Mouse (Mus musculus): ENCODE measurements at regions not wholly inside any gene's neighbourhood (a gene's known extent, or its start where the extent isn't known, plus 50 kb on each side); places are given as distances from the start of the nearest gene placed in this dataset.

- DNase-seq (ENCODE audit: low read depth in 1 of 2, low spot score in 2 of 2): no peak
Measured at GRCm38 (mm10) chr13:60011092-60011491, 166.1 kb downstream of the Gas1 start.

GRCm38 (mm10) chr13:60007593-60007992 is 169.6 kb downstream of the Gas1 start:
- DNase-seq (ENCODE audit: low read depth in 1 of 2, low spot score in 2 of 2): no peak

- DNase-seq (ENCODE audit: low read depth in 1 of 2, low spot score in 2 of 2): no peak
Measured at GRCm38 (mm10) chr13:60007031-60007430, 170.1 kb downstream of the Gas1 start.

GRCm38 (mm10) chr13:60004611-60005010 is 172.6 kb downstream of the Gas1 start:
- DNase-seq (ENCODE audit: low read depth in 1 of 2, low spot score in 2 of 2): no peak

DNA sequence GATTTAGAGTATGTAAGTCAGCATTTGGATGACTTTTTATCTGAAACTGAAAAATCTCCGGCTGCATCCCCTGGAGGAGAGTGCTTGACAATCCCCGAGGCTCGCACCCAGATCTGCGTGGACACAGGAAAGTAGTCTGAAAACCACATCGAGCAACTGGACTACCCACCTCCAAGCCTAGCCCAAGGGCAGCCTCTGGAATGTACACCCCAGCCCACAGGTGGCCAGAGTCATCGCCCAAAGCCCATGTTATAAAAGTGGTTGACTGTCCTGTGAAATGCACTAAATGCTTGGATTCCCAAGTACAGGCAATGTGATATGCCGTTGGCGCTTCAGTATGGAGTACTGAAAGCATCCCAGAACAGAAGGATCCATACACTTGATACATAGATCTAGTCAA is 175.1 kb downstream of the Gas1 start:
- DNase-seq (ENCODE audit: low read depth in 1 of 2, low spot score in 2 of 2): no peak

DNA sequence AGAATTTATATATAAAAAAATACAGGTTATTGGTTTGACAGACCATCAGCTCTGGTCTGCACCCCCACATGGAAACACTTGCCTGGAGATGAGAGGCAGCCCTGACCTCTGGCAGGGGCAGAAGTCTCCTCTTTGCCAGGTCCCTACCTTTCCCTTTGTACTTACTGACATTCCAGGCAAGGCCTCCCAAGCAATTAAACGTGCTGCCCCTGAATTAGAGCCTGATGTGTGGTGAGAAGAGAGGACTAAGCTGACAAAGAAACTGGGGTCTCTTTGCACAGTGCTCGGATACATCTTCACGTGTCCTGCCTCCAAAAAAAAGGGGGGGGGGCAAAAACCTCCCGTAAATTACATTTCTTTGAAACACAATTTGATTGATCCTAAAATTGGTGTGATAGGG is 175.5 kb downstream of the Gas1 start:
- DNase-seq (ENCODE audit: low read depth in 1 of 2, low spot score in 2 of 2): no peak

DNA sequence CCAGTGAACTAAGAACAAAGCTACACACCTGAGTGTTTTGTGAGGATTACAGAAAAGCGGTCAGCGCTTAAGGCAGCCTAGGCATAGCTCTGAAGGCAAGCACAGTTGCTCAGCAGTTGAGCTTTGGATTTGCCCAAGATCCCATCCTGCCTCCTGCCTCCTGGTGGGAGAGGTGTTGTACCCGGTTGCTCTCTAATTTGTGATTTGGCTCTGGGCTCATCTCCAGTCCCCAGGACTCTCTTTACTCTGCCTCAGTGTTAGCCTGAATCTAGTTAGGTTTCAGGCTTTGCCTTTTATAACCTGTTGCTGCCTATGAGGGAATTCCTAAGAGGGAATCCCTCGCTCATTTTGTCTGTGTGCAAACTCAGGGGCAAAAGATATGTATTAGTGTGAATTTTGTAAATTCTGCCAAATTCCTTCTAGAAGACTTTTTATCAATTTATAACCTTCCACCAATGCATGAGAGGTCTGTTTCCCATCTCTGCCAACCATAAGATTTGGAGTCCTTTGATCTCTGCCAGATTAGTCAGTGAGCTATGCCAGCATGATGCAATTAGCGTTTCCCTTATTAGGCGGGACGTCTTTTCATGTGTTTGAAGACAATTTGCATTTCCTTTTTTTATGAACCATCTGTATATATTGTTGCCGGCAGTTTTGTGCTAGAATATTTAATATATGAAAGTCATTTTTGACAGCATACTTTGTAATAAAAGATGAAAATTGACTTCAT is 176.4 kb downstream of the Gas1 start:
- no peak for DNase-seq (ENCODE audit: low read depth in 1 of 2, low spot score in 2 of 2)

- no peak for DNase-seq (ENCODE audit: low read depth in 1 of 2, low spot score in 2 of 2)
Measured at GRCm38 (mm10) chr13:59997431-59997830, 174.5 kb upstream of the Tut7 start.

DNA sequence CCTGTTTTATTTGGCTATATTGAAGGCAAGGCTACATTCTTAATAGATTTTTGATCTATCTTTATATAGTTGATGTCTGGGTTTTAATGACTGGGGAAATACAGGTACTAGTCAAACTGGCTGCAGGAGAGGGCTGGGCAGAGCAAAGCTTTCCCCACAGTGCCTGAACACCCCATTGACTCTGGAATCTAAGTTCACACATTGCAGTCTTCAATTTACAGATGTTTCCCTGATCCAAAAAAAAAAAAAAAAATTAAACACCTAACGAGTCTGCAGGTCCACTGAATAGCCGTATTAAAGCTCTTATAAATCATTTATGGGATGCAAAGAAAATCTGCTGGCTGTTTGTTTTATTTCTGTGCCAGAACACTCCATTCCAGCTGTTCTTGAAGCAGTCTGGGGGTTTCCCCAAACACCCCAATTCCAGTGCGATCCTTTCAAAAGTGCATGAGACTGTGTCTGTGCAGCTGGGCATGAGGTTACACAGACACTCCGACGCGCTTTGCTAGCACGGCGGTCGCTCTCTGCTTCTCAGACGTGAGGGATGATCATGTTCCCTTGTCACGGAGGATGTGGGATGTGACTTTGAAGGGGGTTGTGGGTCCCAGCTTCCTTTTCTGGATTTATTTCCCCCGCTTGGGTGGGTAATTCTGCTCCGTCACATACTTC is 173.3 kb upstream of the Tut7 start:
- no peak for DNase-seq (ENCODE audit: low read depth in 1 of 2, low spot score in 2 of 2)

- no peak for DNase-seq (ENCODE audit: low read depth in 1 of 2, low spot score in 2 of 2)
Measured at GRCm38 (mm10) chr13:59992780-59993501, 170.0 kb upstream of the Tut7 start.

GRCm38 (mm10) chr13:59992346-59992745 is 169.4 kb upstream of the Tut7 start:
- no peak for DNase-seq (ENCODE audit: low read depth in 1 of 2, low spot score in 2 of 2)

GRCm38 (mm10) chr13:59990402-59991280 is 167.7 kb upstream of the Tut7 start:
- no peak for DNase-seq (ENCODE audit: low read depth in 1 of 2, low spot score in 2 of 2)

DNA sequence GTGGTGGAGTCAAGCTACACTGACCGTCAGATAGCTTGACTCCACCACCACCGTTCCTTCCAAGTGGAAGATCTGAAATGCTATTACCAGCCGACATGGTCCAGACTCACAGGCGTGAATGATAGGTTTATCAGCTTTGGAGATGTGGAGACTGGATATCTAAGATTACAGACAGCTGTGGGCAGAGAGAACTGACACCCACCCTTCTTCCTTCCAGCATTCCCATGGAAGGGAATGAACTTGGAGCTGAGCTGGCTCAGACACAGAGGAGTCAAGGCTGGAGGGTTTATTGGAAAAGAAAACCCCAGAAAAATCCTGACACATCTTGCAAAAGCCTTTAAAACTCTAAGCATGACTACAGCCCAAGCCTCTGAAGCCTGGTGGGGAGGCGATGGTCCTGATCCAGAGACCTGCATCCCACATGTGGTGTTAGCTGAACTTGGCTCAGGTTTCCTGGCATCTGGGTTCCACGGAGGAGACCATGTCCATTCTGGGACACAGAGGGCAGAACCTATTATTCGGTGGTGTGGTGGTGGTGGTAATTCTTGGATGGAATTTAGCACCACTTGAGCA is 165.5 kb upstream of the Tut7 start:
- no peak for DNase-seq (ENCODE audit: low read depth in 1 of 2, low spot score in 2 of 2)

DNA sequence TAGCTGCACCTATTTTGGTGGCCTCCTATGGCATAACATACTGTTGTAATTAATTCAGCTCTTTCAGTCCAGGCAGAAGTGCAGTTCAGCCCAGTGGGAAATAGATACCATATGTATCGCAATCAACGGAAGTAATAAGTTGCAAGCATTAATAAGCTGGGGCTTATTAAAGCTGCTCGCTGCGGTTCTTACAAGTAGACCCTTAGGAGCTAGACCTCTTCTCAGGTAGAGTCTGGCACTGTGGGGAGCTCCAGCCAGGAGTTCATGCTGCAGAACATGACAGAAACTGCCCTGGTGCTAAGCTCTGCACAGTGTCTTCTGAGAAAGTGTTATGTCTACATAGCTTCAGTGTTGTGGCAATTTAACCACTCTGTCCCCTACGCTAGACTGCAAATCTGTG is 153.5 kb upstream of the Tut7 start:
- DNase-seq (ENCODE audit: low read depth in 1 of 2, low spot score in 2 of 2): no peak

DNA sequence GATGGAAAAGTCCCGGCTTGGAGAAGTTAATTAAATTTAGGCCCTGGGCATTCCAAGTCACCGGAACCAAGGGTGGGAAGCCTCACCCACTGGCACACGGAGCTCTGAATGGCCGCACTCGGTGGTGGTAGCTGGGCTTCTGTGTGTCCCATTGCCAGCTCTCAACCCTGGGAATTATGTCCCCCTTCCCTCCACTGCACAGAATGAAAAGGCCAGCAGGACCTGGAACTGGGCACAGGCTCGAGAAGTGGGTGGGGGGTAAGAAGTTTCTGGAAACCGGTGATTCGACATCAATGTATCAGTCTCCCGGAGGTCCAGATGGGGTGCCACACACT is 149.1 kb upstream of the Tut7 start:
- no peak for DNase-seq (ENCODE audit: low read depth in 1 of 2, low spot score in 2 of 2)

DNA sequence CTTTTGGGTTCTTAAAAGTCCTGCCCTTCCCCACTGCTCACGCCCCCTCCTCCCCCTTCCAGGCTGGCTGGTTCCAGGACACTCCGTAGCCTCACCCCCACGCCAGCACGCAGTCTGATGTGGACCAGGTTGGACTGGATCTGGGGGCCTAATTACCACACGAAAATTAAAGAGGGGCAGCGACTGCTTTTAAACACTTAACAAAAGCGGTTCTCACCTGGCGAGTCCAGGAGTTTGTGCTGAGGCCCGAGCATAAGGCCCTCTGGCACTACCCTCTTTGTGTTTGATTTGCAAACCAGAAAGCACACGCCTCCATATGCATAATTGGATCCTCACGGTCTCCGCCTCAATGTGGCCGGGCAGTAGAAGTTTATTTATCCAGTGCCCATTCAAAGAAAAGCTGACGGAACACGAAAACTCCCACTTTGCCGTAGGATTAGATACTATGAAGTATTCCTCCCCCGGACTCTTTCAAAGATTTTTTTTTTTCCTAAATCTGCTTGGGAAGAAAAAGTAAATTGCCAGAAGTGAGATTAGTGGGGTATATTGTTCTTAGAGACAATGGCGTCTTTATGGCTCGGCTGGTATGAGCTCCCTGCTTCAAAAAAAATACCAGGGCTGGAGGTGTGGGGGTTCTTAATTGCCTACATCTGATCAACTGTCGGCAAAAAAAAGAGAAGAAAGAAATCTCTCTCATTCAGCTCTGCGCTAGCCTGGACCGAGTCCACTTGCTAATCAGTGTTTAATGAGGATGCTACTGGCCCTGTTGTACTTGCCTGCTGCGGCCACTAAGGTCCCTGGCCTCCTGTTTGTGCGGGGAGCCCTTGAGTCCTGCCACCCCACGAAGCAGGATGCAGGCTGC is 148.5 kb upstream of the Tut7 start:
- no peak for DNase-seq (ENCODE audit: low read depth in 1 of 2, low spot score in 2 of 2)

DNA sequence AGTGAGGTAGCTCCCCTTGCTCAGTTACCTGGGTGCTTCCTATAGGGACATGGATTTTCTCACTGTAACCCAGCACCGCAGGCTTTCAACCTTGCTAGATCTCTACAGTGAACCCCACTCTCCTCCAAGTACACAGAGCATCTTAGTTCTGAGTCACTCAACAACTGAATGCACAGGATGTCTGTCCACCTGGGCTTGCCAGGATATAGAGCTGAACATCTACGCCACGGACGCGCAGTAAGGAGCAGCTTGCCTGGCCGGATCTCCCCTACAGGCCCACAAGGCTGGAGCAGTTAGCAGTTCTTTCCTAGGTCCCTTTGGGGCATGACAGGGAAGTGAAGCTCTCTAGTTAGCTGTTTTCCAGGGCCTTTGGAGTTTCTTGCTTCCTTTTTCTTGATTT is 147.5 kb upstream of the Tut7 start:
- DNase-seq (ENCODE audit: low read depth in 1 of 2, low spot score in 2 of 2): no peak

- no peak for DNase-seq (ENCODE audit: low read depth in 1 of 2, low spot score in 2 of 2)
Measured at GRCm38 (mm10) chr13:59969484-59969883, 146.5 kb upstream of the Tut7 start.

GRCm38 (mm10) chr13:59968584-59969240 is 145.8 kb upstream of the Tut7 start:
- DNase-seq (ENCODE audit: low read depth in 1 of 2, low spot score in 2 of 2): no peak
